20 mouse cellular contexts compared by ENCODE assay signal in the genomic region with DNA sequence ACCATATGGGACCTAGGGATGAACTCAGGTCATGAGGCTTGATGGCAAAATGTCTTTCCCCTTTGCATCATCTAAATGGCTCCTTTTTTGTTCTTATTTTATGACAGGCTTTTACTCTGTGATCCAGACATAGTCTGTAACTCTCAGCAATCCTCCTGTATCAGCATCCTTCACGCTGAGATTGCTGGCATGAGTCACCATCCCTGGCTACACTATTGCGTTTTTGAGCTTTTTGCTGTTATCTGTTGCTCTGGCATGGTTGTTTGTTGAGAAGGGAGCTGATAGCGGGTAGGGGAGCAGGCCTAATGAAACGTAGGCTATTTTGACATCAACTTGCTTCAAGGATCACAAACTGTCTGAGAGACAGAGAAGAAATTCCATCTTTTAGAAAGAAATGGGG.
"Had no signal": no experiment of that assay in that cellular context is flagged by ENCODE, and none has a peak within 500 bp of the region (broad histone marks: within the 10 kb centered on the region; RNA-seq: fewer than 3 reads in every experiment).

No protein-coding gene starts in this region.

- H3K4me3 ChIP-seq: megakaryocyte, embryonic 14.5 days; midbrain, embryonic 10.5 days; midbrain, embryonic 12.5 days; myocyte; neural tube, embryonic 13.5 days; neural tube, embryonic 15.5 days had no signal

- H3K27me3 ChIP-seq: megakaryocyte, embryonic 14.5 days; midbrain, embryonic 12.5 days; neural tube, embryonic 13.5 days; neural tube, embryonic 15.5 days had no signal

- H3K9ac ChIP-seq: lung, embryonic 14.5 days; midbrain, embryonic 12.5 days; neural tube, embryonic 13.5 days; neural tube, embryonic 15.5 days had no signal

- ATAC-seq: midbrain, embryonic 16.5 days had no signal

- H3K27ac ChIP-seq: macrophage; midbrain, embryonic 10.5 days; midbrain, embryonic 12.5 days; neural tube, embryonic 13.5 days; neural tube, embryonic 15.5 days had no signal

- H3K36me3 ChIP-seq: midbrain, embryonic 10.5 days; midbrain, embryonic 12.5 days; neural tube, embryonic 13.5 days; neural tube, embryonic 15.5 days had no signal

- DNase-seq: lung, adult 18-20 months; lung, embryonic 14.5 days; lung, postnatal 10 days; lung, postnatal 36 days; retina, postnatal 1 day; right cerebral cortex, adult 18-20 months; right cerebral cortex, postnatal 25 days; right cerebral cortex, postnatal 4 days; spleen, adult 18-20 months; thymus, adult 18-20 months; thymus, postnatal 14 days; thymus, postnatal 36 days had no signal

- H3K9me3 ChIP-seq: megakaryocyte, embryonic 14.5 days; midbrain, embryonic 10.5 days; midbrain, embryonic 12.5 days; neural tube, embryonic 13.5 days; neural tube, embryonic 15.5 days had no signal

- H3K4me2 ChIP-seq: lung, embryonic 14.5 days; midbrain, embryonic 12.5 days; neural tube, embryonic 13.5 days; neural tube, embryonic 15.5 days had no signal
